Mouse (Mus musculus) layer of hippocampus, adult 18-20 months (tissue): ENCODE measurements around the gene Utp11. TPM values are rescaled to one million over a fixed set of nuclear protein-coding genes. Genes with fewer than 3 reads are reported as not detected.

Experiments used
- DNase-seq, 2 experiments: peaks; one replicate each; pipeline ENCODE4 v3.0.0; 2022; ENCODE audit warnings: low spot score in 2 of 2
- microRNA-seq, 2 experiments: library from miRNA; unstranded; fragments of <30 nt; microRNA quantifications; one replicate each; pipeline ENCODE4 v1.2.0; 2021
- total RNA-seq, 2 experiments: library from RNA; stranded (reverse); gene quantifications; 2 replicates each; pipeline ENCODE4 v1.2.3; 2021

The Utp11 gene
- total RNA-seq, 2 experiments from 2014 or later: 16.8 to 18.1 TPM

DNA sequence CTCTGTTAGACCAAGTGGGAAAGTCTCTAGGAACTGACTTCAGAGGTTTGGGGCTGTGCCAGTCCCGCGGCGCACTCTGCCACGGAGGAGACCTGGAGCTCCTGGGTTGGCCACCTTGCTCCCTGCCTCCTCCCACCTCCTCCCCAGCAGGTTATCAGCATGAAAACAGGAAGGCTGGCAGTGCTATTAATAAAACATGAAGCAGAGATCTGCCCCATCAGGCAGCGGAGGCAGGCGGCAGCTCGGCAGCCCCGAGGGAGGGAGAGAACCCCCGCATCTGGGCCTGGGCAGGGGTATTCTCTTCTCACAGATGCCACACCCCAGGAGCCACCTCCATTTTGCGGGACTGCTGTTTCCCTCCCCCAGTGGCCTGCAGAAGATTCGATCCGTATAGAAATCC lies 53.7 kb downstream of the Utp11 start:
- DNase-seq: no peak

DNA sequence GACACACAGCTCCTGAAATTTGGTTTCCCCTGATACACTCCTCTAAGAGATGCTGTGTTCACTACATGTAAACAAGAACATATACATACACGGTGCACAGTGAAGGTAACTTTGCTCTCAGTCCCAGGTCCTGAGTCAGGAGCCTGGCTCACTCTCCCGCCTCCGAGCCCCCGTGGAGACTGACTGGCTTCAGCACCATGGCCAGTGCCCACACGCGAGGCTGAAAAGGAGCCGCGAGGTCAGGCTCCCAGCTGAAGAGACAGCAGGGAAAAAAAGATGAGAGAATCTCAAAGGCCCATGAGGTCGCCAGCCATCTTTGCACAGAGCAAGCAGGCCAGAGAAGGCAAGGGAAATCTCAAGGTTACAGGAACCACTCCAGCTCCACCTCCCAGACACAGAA lies 60.1 kb downstream of the Utp11 start:
- DNase-seq: no peak

DNA sequence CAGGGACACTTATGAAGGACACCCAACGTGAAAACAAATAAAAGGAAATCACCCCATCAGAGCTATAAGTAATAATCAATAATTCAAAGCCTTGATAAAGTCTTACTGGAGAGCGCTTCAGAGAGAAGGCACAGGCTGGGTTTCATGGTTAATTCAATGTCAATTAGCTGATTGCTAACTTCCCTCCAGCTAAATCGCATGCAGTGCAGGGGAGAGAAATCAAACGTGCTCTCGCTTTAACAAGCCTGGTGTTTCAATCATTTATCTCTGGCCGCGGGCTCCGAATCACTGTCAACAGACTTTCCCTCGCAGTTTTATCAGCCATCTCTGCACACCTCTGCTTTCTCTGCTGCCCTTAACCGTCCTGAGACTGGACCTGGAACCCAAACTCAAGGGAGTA lies 60.5 kb downstream of the Utp11 start:
- no peak for DNase-seq

DNA sequence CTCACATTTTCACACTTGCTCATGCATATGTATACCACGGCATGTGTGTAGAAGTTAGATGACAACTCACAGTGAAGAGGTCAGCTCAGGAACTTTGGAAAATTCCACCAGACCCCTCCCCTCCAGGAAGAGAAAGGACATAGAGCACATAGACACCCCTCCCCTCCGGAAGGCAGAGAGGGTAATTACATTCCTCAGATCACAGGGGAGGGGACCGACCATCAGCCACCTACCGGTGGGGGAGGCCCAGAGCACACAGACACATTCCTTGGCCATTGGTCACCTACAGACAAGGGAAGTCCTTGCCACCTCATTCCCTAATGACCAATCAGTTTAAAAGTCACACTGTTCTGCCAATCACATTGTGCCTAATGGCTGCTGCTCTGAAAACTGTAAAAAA lies 61.9 kb downstream of the Utp11 start:
- no peak for DNase-seq

Small RNA genes lying within 50 kb of the gene (microRNA-seq; reads per million reads assigned to microRNA genes)
- 0 reads per million in 2 experiments for gene Gm24721
- 0 reads per million in 2 experiments for gene Mir697

Other genes starting within 250 kb of the Utp11 start
- gene 3100002H09Rik, start 82.8 kb downstream of the Utp11 start, total RNA-seq: 1 to 10 TPM in 1 of 2 experiments, under 1 TPM in 1; 0.66 to 1.3 TPM
- gene Pou3f1, start 36.8 kb downstream of the Utp11 start, total RNA-seq: 10 to 100 TPM; 49.2 to 54.0 TPM
- gene Fhl3, start 7.1 kb upstream of the Utp11 start, total RNA-seq: 1 to 10 TPM; 1.2 to 1.4 TPM
- gene Sf3a3, start 21.2 kb upstream of the Utp11 start, total RNA-seq: 10 to 100 TPM; 35.0 TPM
- gene Inpp5b, start 48.2 kb upstream of the Utp11 start, total RNA-seq: 10 to 100 TPM; 42.9 to 47.1 TPM
- 10 to 100 TPM; 26.0 to 29.3 TPM for gene Mtf1, start 108.5 kb upstream of the Utp11 start, total RNA-seq
- 10 to 100 TPM; 34.3 to 36.6 TPM for gene Yrdc, start 157.1 kb upstream of the Utp11 start, total RNA-seq
- gene 1110065P20Rik, start 157.6 kb upstream of the Utp11 start, total RNA-seq: 10 to 100 TPM; 79.5 to 89.0 TPM
- gene Maneal, start 168.6 kb upstream of the Utp11 start, total RNA-seq: 10 to 100 TPM; 51.5 to 52.1 TPM
- gene Epha10, start 187.3 kb upstream of the Utp11 start, total RNA-seq: 10 to 100 TPM; 39.0 to 42.3 TPM
- gene 9930104L06Rik, start 243.4 kb upstream of the Utp11 start, total RNA-seq: 10 to 100 TPM; 21.1 to 24.9 TPM
- 1 to 10 TPM; 1.3 to 1.8 TPM for gene Cdca8, start 245.7 kb upstream of the Utp11 start, total RNA-seq